Mouse (Mus musculus): ENCODE data around the gene Clip2.

The Clip2 gene

GRCm38 (mm10) chr5:134552110-134552972 lies at the start of gene Clip2:
Gene Clip2 (minus strand): TSS chr5:134552434.
- in situ Hi-C loops (cut with MboI; ENCODE audit: low pct_unique_long_range_greater_than_20kb in 1 of 2, low sequenced_read_pairs in 2 of 2, unreplicated experiment in 1 of 2) = no loop called here

- in situ Hi-C loops (cut with MboI; ENCODE audit: low pct_unique_long_range_greater_than_20kb in 1 of 2, low sequenced_read_pairs in 2 of 2, unreplicated experiment in 1 of 2) = no loop called here
Measured at GRCm38 (mm10) chr5:134597711-134598110, 45.5 kb upstream of the Clip2 start.

- in situ Hi-C loops (cut with MboI; ENCODE audit: low pct_unique_long_range_greater_than_20kb in 1 of 2, low sequenced_read_pairs in 2 of 2, unreplicated experiment in 1 of 2) = no loop called here
Measured at GRCm38 (mm10) chr5:134593093-134593492, 40.9 kb upstream of the Clip2 start.

- in situ Hi-C loops (cut with MboI; ENCODE audit: low pct_unique_long_range_greater_than_20kb in 1 of 2, low sequenced_read_pairs in 2 of 2, unreplicated experiment in 1 of 2) = no loop called here
Measured at GRCm38 (mm10) chr5:134592026-134592581, 39.9 kb upstream of the Clip2 start.

GRCm38 (mm10) chr5:134589900-134590299 lies 37.7 kb upstream of the Clip2 start:
- in situ Hi-C loops (cut with MboI; ENCODE audit: low pct_unique_long_range_greater_than_20kb in 1 of 2, low sequenced_read_pairs in 2 of 2, unreplicated experiment in 1 of 2) = no loop called here

- in situ Hi-C loops (cut with MboI; ENCODE audit: low pct_unique_long_range_greater_than_20kb in 1 of 2, low sequenced_read_pairs in 2 of 2, unreplicated experiment in 1 of 2) = no loop called here
Measured at GRCm38 (mm10) chr5:134584798-134585197, 32.6 kb upstream of the Clip2 start.

GRCm38 (mm10) chr5:134583884-134584213 lies 31.6 kb upstream of the Clip2 start:
- in situ Hi-C loops (cut with MboI; ENCODE audit: low pct_unique_long_range_greater_than_20kb in 1 of 2, low sequenced_read_pairs in 2 of 2, unreplicated experiment in 1 of 2) = no loop called here

GRCm38 (mm10) chr5:134583006-134583883 lies 31.0 kb upstream of the Clip2 start:
- in situ Hi-C loops (cut with MboI; ENCODE audit: low pct_unique_long_range_greater_than_20kb in 1 of 2, low sequenced_read_pairs in 2 of 2, unreplicated experiment in 1 of 2) = no loop called here

- in situ Hi-C loops (cut with MboI; ENCODE audit: low pct_unique_long_range_greater_than_20kb in 1 of 2, low sequenced_read_pairs in 2 of 2, unreplicated experiment in 1 of 2) = no loop called here
Measured at GRCm38 (mm10) chr5:134582221-134582907, 30.1 kb upstream of the Clip2 start.

- in situ Hi-C loops (cut with MboI; ENCODE audit: low pct_unique_long_range_greater_than_20kb in 1 of 2, low sequenced_read_pairs in 2 of 2, unreplicated experiment in 1 of 2) = no loop called here
Measured at GRCm38 (mm10) chr5:134581146-134581545, 28.9 kb upstream of the Clip2 start, which contains the start of gene Rfc2. Gene Rfc2 (plus strand): TSS chr5:134581366.

- in situ Hi-C loops (cut with MboI; ENCODE audit: low pct_unique_long_range_greater_than_20kb in 1 of 2, low sequenced_read_pairs in 2 of 2, unreplicated experiment in 1 of 2) = loop anchor here (5.0 to 10.0 kb wide), 2 partner anchors 74 to 77 kb away; no protein-coding TSS in a partner anchor
Measured at GRCm38 (mm10) chr5:134579135-134579534, 26.9 kb upstream of the Clip2 start.

- in situ Hi-C loops (cut with MboI; ENCODE audit: low pct_unique_long_range_greater_than_20kb in 1 of 2, low sequenced_read_pairs in 2 of 2, unreplicated experiment in 1 of 2) = loop anchor here (5.0 to 10.0 kb wide), 2 partner anchors 73 to 75 kb away; no protein-coding TSS in a partner anchor
Measured at GRCm38 (mm10) chr5:134577534-134577933, 25.3 kb upstream of the Clip2 start.

- in situ Hi-C loops (cut with MboI; ENCODE audit: low pct_unique_long_range_greater_than_20kb in 1 of 2, low sequenced_read_pairs in 2 of 2, unreplicated experiment in 1 of 2) = loop anchor here (5.0 to 10.0 kb wide), 2 partner anchors 72 to 74 kb away; no protein-coding TSS in a partner anchor
Measured at GRCm38 (mm10) chr5:134576517-134577220, 24.4 kb upstream of the Clip2 start.

- in situ Hi-C loops (cut with MboI; ENCODE audit: low pct_unique_long_range_greater_than_20kb in 1 of 2, low sequenced_read_pairs in 2 of 2, unreplicated experiment in 1 of 2) = loop anchor here (5.0 to 10.0 kb wide), 2 partner anchors 71 to 74 kb away; no protein-coding TSS in a partner anchor
Measured at GRCm38 (mm10) chr5:134575833-134576232, 23.6 kb upstream of the Clip2 start.

GRCm38 (mm10) chr5:134572508-134573214 lies 20.4 kb upstream of the Clip2 start:
- in situ Hi-C loops (cut with MboI; ENCODE audit: low pct_unique_long_range_greater_than_20kb in 1 of 2, low sequenced_read_pairs in 2 of 2, unreplicated experiment in 1 of 2) = loop anchor here in 1 of 2 experiments (10.0 kb wide), 1 partner anchor 68 kb away; no protein-coding TSS in a partner anchor

GRCm38 (mm10) chr5:134571730-134572507 lies 19.7 kb upstream of the Clip2 start:
- in situ Hi-C loops (cut with MboI; ENCODE audit: low pct_unique_long_range_greater_than_20kb in 1 of 2, low sequenced_read_pairs in 2 of 2, unreplicated experiment in 1 of 2) = loop anchor here in 1 of 2 experiments (10.0 kb wide), 1 partner anchor 67 kb away; no protein-coding TSS in a partner anchor

Measured in mouse embryonic stem cell (cell line).